Mouse (Mus musculus) hindbrain, embryonic 12.5 days (tissue): ENCODE data around the gene Shbg. TPM values are rescaled to one million over a fixed set of nuclear protein-coding genes. Genes with fewer than 3 reads are reported as not detected.
A peak's percentile ranks its signal among the peaks of the same experiment; 100 is the strongest.

Experiments
- ATAC-seq: fragments of 200-750 bp; cut with Nextera tagmentation; 2 replicates; pipeline ENCODE4 v1.8.0; 2017; ENCODE audit warnings: moderate TSS enrichment; ENCODE audit not compliant: low FRiP score
- H3K27ac ChIP-seq: fragments of 300-500 bp; sonication (generic); 2 replicates; pipeline ENCODE4 v1.5.1; 2016; ENCODE audit warnings: mild to moderate bottlenecking
- H3K27me3 ChIP-seq: fragments of 300-500 bp; sonication (generic); 2 replicates; pipeline ENCODE4 v1.6.1; 2016; ENCODE audit warnings: mild to moderate bottlenecking
- H3K36me3 ChIP-seq: fragments of 300-500 bp; sonication (generic); 2 replicates; pipeline ENCODE4 v1.6.1; 2016; ENCODE audit warnings: mild to moderate bottlenecking
- H3K4me1 ChIP-seq: fragments of 300-500 bp; sonication (generic); 2 replicates; pipeline ENCODE4 v1.6.1; 2016
- H3K4me2 ChIP-seq: fragments of 300-500 bp; sonication (generic); replicated peaks from 2 replicates; pipeline ENCODE4 v1.6.1; 2016; ENCODE audit warnings: mild to moderate bottlenecking
- H3K4me3 ChIP-seq: fragments of 300-500 bp; sonication (generic); 2 replicates; pipeline ENCODE4 v1.5.1; 2016; ENCODE audit warnings: mild to moderate bottlenecking
- H3K9ac ChIP-seq: fragments of 300-500 bp; sonication (generic); 2 replicates; pipeline ENCODE4 v1.6.1; 2016; ENCODE audit warnings: mild to moderate bottlenecking, moderate library complexity
- H3K9me3 ChIP-seq: fragments of 300-500 bp; sonication (generic); replicated peaks from 2 replicates; pipeline ENCODE4 v1.6.1; 2016; ENCODE audit warnings: mild to moderate bottlenecking
- WGBS: fragments of 180-500 bp; shearing (Covaris S2); methylation state at CpG from one replicate; pipeline ENCODE4 v1.1.7; 2016; 5-methylcytosine and 5-hydroxymethylcytosine counted together
- polyA plus RNA-seq: library from polyadenylated mRNA; unstranded; fragments of >200 nt; fragmentation: Nextera tagmentation; extraction: Ambion mirVana; gene quantifications from 2 replicates; pipeline ENCODE4 v1.2.1, GENCODE M21; 2016

The Shbg gene
- not detected in 2 replicates for polyA plus RNA-seq

GRCm38 (mm10) chr11:69617805-69618204, at the start of gene Shbg:
TSS of gene Shbg (minus strand) at chr11:69617905.
- H3K9ac ChIP-seq = no peak within 1 kb of the TSS
- H3K4me1 ChIP-seq = peaks cover 15% of the 10 kb centered on the region
- no peak for ATAC-seq
- peaks cover 6% of the 10 kb centered on the region; the same call in 1 of the 2 replicates for H3K27me3 ChIP-seq
- no peaks in the 10 kb centered on the region for H3K9me3 ChIP-seq
- no peak within 1 kb of the TSS for H3K4me3 ChIP-seq
- no peak within 1 kb of the TSS for H3K4me2 ChIP-seq
- 79% methylated on average over 5 of the region's 5 CpGs for WGBS
- no peak within 1 kb of the TSS for H3K27ac ChIP-seq
- no peaks in the 10 kb centered on the region for H3K36me3 ChIP-seq

GRCm38 (mm10) chr11:69666665-69667005, 48.9 kb upstream of the Shbg start:
- no peak overlapping the region for H3K27ac ChIP-seq
- no peak overlapping the region for H3K9ac ChIP-seq
- H3K9me3 ChIP-seq = no peaks in the 10 kb centered on the region
- ATAC-seq = no peak
- H3K27me3 ChIP-seq = no peaks in the 10 kb centered on the region
- H3K4me1 ChIP-seq = peaks cover 29% of the 10 kb centered on the region
- no peak overlapping the region for H3K4me2 ChIP-seq
- peaks cover 70% of the 10 kb centered on the region for H3K36me3 ChIP-seq
- H3K4me3 ChIP-seq = no peak overlapping the region
- 89% methylated on average over 3 of the region's 3 CpGs for WGBS

- H3K4me3 ChIP-seq = no peak within 1 kb of the TSS
- 28% methylated on average over 7 of the region's 7 CpGs for WGBS
Observed at GRCm38 (mm10) chr11:69665961-69666664, 48.4 kb upstream of the Shbg start, which contains the start of gene Cd68. TSS of gene Cd68 (minus strand) at chr11:69666153.

GRCm38 (mm10) chr11:69665457-69665960, 47.8 kb upstream of the Shbg start:
- 75% methylated on average over 9 of the region's 9 CpGs for WGBS
- Histone ChIP-seq H3K9ac (no peak overlapping the region), H3K4me1 (peaks cover 36% of the 10 kb centered on the region), H3K36me3 (peaks cover 66% of the 10 kb centered on the region), H3K9me3 (no peaks in the 10 kb centered on the region), H3K4me2 (no peak overlapping the region), H3K27ac (peak overlapping the region; percentile 37; the same call in 1 of the 2 replicates), H3K4me3 (no peak overlapping the region), H3K27me3 (no peaks in the 10 kb centered on the region)
- ATAC-seq = no peak

More at GRCm38 (mm10) chr11:69665961-69666664, 48.4 kb upstream of the Shbg start, which contains the start of gene Cd68:
- peaks cover 35% of the 10 kb centered on the region for H3K4me1 ChIP-seq
- H3K36me3 ChIP-seq = peaks cover 70% of the 10 kb centered on the region
- ATAC-seq = no peak
- H3K9me3 ChIP-seq = no peaks in the 10 kb centered on the region
- H3K9ac ChIP-seq = no peak within 1 kb of the TSS
- H3K27me3 ChIP-seq = no peaks in the 10 kb centered on the region
- H3K4me2 ChIP-seq = no peak within 1 kb of the TSS
- H3K27ac ChIP-seq = peak within 1 kb of the TSS; percentile 37; the same call in 1 of the 2 replicates

- 96% methylated on average over 7 of the region's 7 CpGs for WGBS
- H3K4me2 ChIP-seq = no peak overlapping the region
- H3K9ac ChIP-seq = no peak overlapping the region
- peaks cover 59% of the 10 kb centered on the region for H3K36me3 ChIP-seq
- H3K4me1 ChIP-seq = peaks cover 29% of the 10 kb centered on the region
- H3K27ac ChIP-seq = 0 out of 2 replicates have a peak overlapping the region, but pooled peaks have one; percentile 30
- no peaks in the 10 kb centered on the region for H3K9me3 ChIP-seq
- no peak overlapping the region for H3K4me3 ChIP-seq
- H3K27me3 ChIP-seq = no peaks in the 10 kb centered on the region
- ATAC-seq = no peak
Observed at GRCm38 (mm10) chr11:69664841-69665240, 47.1 kb upstream of the Shbg start.

GRCm38 (mm10) chr11:69663795-69664194, 46.1 kb upstream of the Shbg start:
- Histone ChIP-seq H3K36me3 (peaks cover 53% of the 10 kb centered on the region), H3K9me3 (no peaks in the 10 kb centered on the region), H3K4me1 (peaks cover 21% of the 10 kb centered on the region), H3K27me3 (no peaks in the 10 kb centered on the region), H3K9ac (no peak overlapping the region), H3K27ac (peak overlapping the region; percentile 97; the same call in 1 of the 2 replicates), H3K4me3 (no peak overlapping the region), H3K4me2 (no peak overlapping the region)
- ATAC-seq = no peak
- WGBS = 91% methylated on average over 6 of the region's 6 CpGs

- peak overlapping the region; percentile 48 for H3K4me3 ChIP-seq
- H3K9ac ChIP-seq = peak overlapping the region; percentile 61
- peak overlapping the region; percentile 97 for H3K27ac ChIP-seq
- 65% methylated on average over 13 of the region's 13 CpGs for WGBS
- peaks cover 53% of the 10 kb centered on the region for H3K36me3 ChIP-seq
- H3K27me3 ChIP-seq = no peaks in the 10 kb centered on the region
- H3K9me3 ChIP-seq = no peaks in the 10 kb centered on the region
- peak; percentile 51 for ATAC-seq
- peaks cover 20% of the 10 kb centered on the region for H3K4me1 ChIP-seq
- peak overlapping the region; percentile 57 for H3K4me2 ChIP-seq
Observed at GRCm38 (mm10) chr11:69662967-69663671, 45.4 kb upstream of the Shbg start.

GRCm38 (mm10) chr11:69662213-69662966, 44.7 kb upstream of the Shbg start, which contains the start of gene Mpdu1:
TSS of gene Mpdu1 (minus strand) at chr11:69662642.
- H3K27me3 ChIP-seq = no peaks in the 10 kb centered on the region
- peak within 1 kb of the TSS; percentile 61 for H3K9ac ChIP-seq
- peaks cover 53% of the 10 kb centered on the region for H3K36me3 ChIP-seq
- under 1% methylated on average over 48 of the region's 48 CpGs for WGBS
- peaks cover 20% of the 10 kb centered on the region for H3K4me1 ChIP-seq
- ATAC-seq = peak; percentile 96
- peak within 1 kb of the TSS; percentile 97 for H3K27ac ChIP-seq
- H3K4me2 ChIP-seq = peak within 1 kb of the TSS; percentile 57
- peak within 1 kb of the TSS; percentile 48 for H3K4me3 ChIP-seq
- no peaks in the 10 kb centered on the region for H3K9me3 ChIP-seq

- H3K4me1 ChIP-seq = peaks cover 27% of the 10 kb centered on the region
- H3K4me2 ChIP-seq = peak overlapping the region; percentile 57
- H3K27ac ChIP-seq = peak overlapping the region; percentile 97
- H3K4me3 ChIP-seq = peak overlapping the region; percentile 48
- H3K9ac ChIP-seq = peak overlapping the region; percentile 61
- 81% methylated on average over 3 of the region's 3 CpGs for WGBS
- no peaks in the 10 kb centered on the region for H3K9me3 ChIP-seq
- peaks cover 56% of the 10 kb centered on the region for H3K36me3 ChIP-seq
- no peaks in the 10 kb centered on the region for H3K27me3 ChIP-seq
- ATAC-seq = no peak
Observed at GRCm38 (mm10) chr11:69661221-69661881, 43.6 kb upstream of the Shbg start.

- 83% methylated on average over 15 of the region's 15 CpGs for WGBS
- Histone ChIP-seq H3K4me3 (no peak overlapping the region), H3K9ac (no peak overlapping the region), H3K36me3 (peaks cover 53% of the 10 kb centered on the region), H3K4me1 (peaks cover 22% of the 10 kb centered on the region), H3K9me3 (no peaks in the 10 kb centered on the region), H3K27me3 (no peaks in the 10 kb centered on the region), H3K27ac (no peak overlapping the region), H3K4me2 (no peak overlapping the region)
- ATAC-seq = no peak
Observed at GRCm38 (mm10) chr11:69657462-69657881, 39.8 kb upstream of the Shbg start.

GRCm38 (mm10) chr11:69656617-69657461, 39.1 kb upstream of the Shbg start:
- Histone ChIP-seq H3K9ac (no peak overlapping the region; the same call in 1 of the 2 replicates), H3K27ac (no peak overlapping the region), H3K27me3 (no peaks in the 10 kb centered on the region), H3K4me2 (no peak overlapping the region), H3K4me3 (no peak overlapping the region), H3K9me3 (no peaks in the 10 kb centered on the region), H3K4me1 (peaks cover 21% of the 10 kb centered on the region), H3K36me3 (peaks cover 59% of the 10 kb centered on the region)
- 78% methylated on average over 10 of the region's 10 CpGs for WGBS
- ATAC-seq = no peak
